Comparison of ENCODE assay signal across 12 mouse cellular contexts in genomic region chr5:146260003-146260402, GRCm38 (mm10). TPM values are rescaled to one million over a fixed set of nuclear protein-coding genes. Genes with fewer than 3 reads are reported as not detected.
A peak's percentile ranks its signal among the peaks of the same experiment; 100 is the strongest.
DNase-seq lines count a peak whose midpoint lies in the region; ATAC-seq and TF ChIP-seq lines count a peak whose summit lies in the region.
"Had no signal": no experiment of that assay in that cellular context is flagged by ENCODE, and none has a peak within 500 bp of the region (broad histone marks: within the 10 kb centered on the region; RNA-seq: fewer than 3 reads in every experiment).

No protein-coding gene starts in this region.

- ATAC-seq in megakaryocyte progenitor cell, adult 5-6 weeks (replicated peaks; ENCODE audit: poor library complexity): peak; percentile 44; the same call in 1 of the 2 replicates
- no peak for ATAC-seq in forebrain, embryonic 15.5 days (replicated peaks)
- ATAC-seq: activated CD4-positive, CD25-positive, alpha-beta regulatory T cell, adult 4 months had no signal

- no peaks in the 10 kb centered on the region for H3K27me3 ChIP-seq in forebrain, embryonic 15.5 days

- no peak overlapping the region for H3K4me2 ChIP-seq in forebrain, embryonic 15.5 days (replicated peaks)
- H3K4me2 ChIP-seq: heart, embryonic 11.5 days had no signal

- no peaks in the 10 kb centered on the region for H3K9me3 ChIP-seq in ES-E14 (ENCODE audit: control insufficient read depth, insufficient read depth, low read depth, low read length)
- no peaks in the 10 kb centered on the region for H3K9me3 ChIP-seq in forebrain, embryonic 15.5 days

- no peak overlapping the region for H3K27ac ChIP-seq in layer of hippocampus, adult 2 months
- no peak overlapping the region for H3K27ac ChIP-seq in ES-E14 (ENCODE audit: insufficient read depth, low read depth, low read length, poor library complexity, severe bottlenecking)
- no peak overlapping the region for H3K27ac ChIP-seq in forebrain, embryonic 15.5 days (replicated peaks)

- in situ Hi-C loops in ES-E14 (cut with MboI; ENCODE audit: low sequenced_read_pairs in 2 of 2, unreplicated experiment in 2 of 2): no loop called here

- DNase-seq in layer of hippocampus, adult 2 months (ENCODE audit: low spot score in 2 of 2): no peak
- DNase-seq in layer of hippocampus, adult 9-11 months: no peak
- DNase-seq in ES-E14 (ENCODE audit: low read depth, low spot score): peak; percentile 72
- DNase-seq in c-Kit-positive CD71-positive TER-119-negative erythroid progenitor cells, embryonic 14.5 days (ENCODE audit: low read depth): peak; percentile 50
- no peak for DNase-seq in thymus, postnatal 36 days
- DNase-seq: cerebellum, adult 9-10 months; kidney, adult 8-10 months had no signal

- TF ChIP-seq CTCF in layer of hippocampus, adult 2 months (conservative IDR thresholded peaks at IDR 0.05): peak; percentile 45

- no peak overlapping the region for H3K4me3 ChIP-seq in layer of hippocampus, adult 2 months
- no peak overlapping the region for H3K4me3 ChIP-seq in ES-E14 (ENCODE audit: insufficient read depth in 1 of 2, low read depth in 1 of 2, low read length in 2 of 2, poor library complexity in 1 of 2, severe bottlenecking in 1 of 2)
- H3K4me3 ChIP-seq in forebrain, embryonic 15.5 days: no peak overlapping the region
- H3K4me3 ChIP-seq: megakaryocyte, embryonic 14.5 days had no signal

- no peaks in the 10 kb centered on the region for H3K4me1 ChIP-seq in ES-E14 (ENCODE audit: control insufficient read depth in 2 of 2, insufficient read depth in 2 of 2, low read length in 2 of 2, poor library complexity in 1 of 2)
- no peaks in the 10 kb centered on the region for H3K4me1 ChIP-seq in forebrain, embryonic 15.5 days

- 58% methylated on average over 9 of the region's 9 CpGs for WGBS in forebrain, embryonic 15.5 days

- H3K9ac ChIP-seq in ES-E14 (ENCODE audit: insufficient read depth, low read depth, low read length, poor library complexity, severe bottlenecking): no peak overlapping the region
- no peak overlapping the region for H3K9ac ChIP-seq in forebrain, embryonic 15.5 days (replicated peaks)

- no peaks in the 10 kb centered on the region for H3K36me3 ChIP-seq in ES-E14 (ENCODE audit: control insufficient read depth, insufficient read depth, low read length, poor library complexity, severe bottlenecking)
- 0 out of 2 replicates have a peak, but pooled peaks cover 4% of the 10 kb centered on the region for H3K36me3 ChIP-seq in forebrain, embryonic 15.5 days

TF ChIP-seq in ES-E14, 5 proteins besides CTCF, POLR2A, EP300 and RAD21:
- no peak for TF ChIP-seq CHD2 (IDR thresholded peaks at IDR 0.05; ENCODE audit: low read depth, low read length)
- no peak for TF ChIP-seq HCFC1 (IDR thresholded peaks at IDR 0.05; ENCODE audit: borderline replicate concordance, insufficient read depth, low read length)
- no peak for TF ChIP-seq ZC3H11A (IDR thresholded peaks at IDR 0.05; ENCODE audit: borderline replicate concordance, low read depth, low read length)
- no peak for TF ChIP-seq ZNF384 (IDR thresholded peaks at IDR 0.05; ENCODE audit: low read depth, low read length)
- TF ChIP-seq MAFK (IDR thresholded peaks at IDR 0.05; ENCODE audit: insufficient read depth, low read depth, low read length): no peak

RNA-seq across cellular contexts. Expression of gene Cdk8, which starts 29.0 kb away (rescaled TPM):
- total RNA-seq in layer of hippocampus, adult 2 months (2021): 10 to 100 TPM; 40.7 to 44.5 TPM
- 61.7 and 63.9 TPM in 2 replicates for total RNA-seq in ES-E14 (2012; rRNA removed)
- 53.2 and 55.4 TPM in 2 replicates for total RNA-seq in megakaryocyte progenitor cell, adult 5-6 weeks (2015)
- total RNA-seq in megakaryocyte progenitor cell, adult 5-6 weeks (2017): 41.0 and 50.5 TPM in 2 replicates
- 18.5 and 18.6 TPM in 2 replicates for polyA plus RNA-seq in forebrain, embryonic 15.5 days (2015; fragmentation: Nextera tagmentation; extraction: Ambion mirVana)

RNA-seq across cellular contexts. Expression of gene Rnf6, which starts 38.6 kb away (rescaled TPM):
- 10 to 100 TPM; 64.6 to 70.8 TPM for total RNA-seq in layer of hippocampus, adult 2 months (2021)
- 18.5 and 25.1 TPM in 2 replicates for total RNA-seq in ES-E14 (2012; rRNA removed)
- total RNA-seq in megakaryocyte progenitor cell, adult 5-6 weeks (2015): 17.9 and 18.7 TPM in 2 replicates
- 40.3 and 42.0 TPM in 2 replicates for total RNA-seq in megakaryocyte progenitor cell, adult 5-6 weeks (2017)
- 28.3 TPM in 2 replicates for polyA plus RNA-seq in forebrain, embryonic 15.5 days (2015; fragmentation: Nextera tagmentation; extraction: Ambion mirVana)

Comparison
In these comparisons a context has a peak if more than half of its experiments do, and no peak if none do; other contexts are left out.
1. DNase-seq: peak in ES-E14 (single experiment) and c-Kit-positive CD71-positive TER-119-negative erythroid progenitor cells, embryonic 14.5 days (single experiment); none in layer of hippocampus, adult 2 months (0 of 2), layer of hippocampus, adult 9-11 months (single experiment) and thymus, postnatal 36 days (0 of 2).